Mouse (Mus musculus): ENCODE data around the gene St8sia1. TPM values are rescaled to one million over a fixed set of nuclear protein-coding genes. Genes with fewer than 3 reads are reported as not detected.

Gene St8sia1
- polyA plus RNA-seq, 1 experiment from 2014 or later: 4.2 TPM

DNA sequence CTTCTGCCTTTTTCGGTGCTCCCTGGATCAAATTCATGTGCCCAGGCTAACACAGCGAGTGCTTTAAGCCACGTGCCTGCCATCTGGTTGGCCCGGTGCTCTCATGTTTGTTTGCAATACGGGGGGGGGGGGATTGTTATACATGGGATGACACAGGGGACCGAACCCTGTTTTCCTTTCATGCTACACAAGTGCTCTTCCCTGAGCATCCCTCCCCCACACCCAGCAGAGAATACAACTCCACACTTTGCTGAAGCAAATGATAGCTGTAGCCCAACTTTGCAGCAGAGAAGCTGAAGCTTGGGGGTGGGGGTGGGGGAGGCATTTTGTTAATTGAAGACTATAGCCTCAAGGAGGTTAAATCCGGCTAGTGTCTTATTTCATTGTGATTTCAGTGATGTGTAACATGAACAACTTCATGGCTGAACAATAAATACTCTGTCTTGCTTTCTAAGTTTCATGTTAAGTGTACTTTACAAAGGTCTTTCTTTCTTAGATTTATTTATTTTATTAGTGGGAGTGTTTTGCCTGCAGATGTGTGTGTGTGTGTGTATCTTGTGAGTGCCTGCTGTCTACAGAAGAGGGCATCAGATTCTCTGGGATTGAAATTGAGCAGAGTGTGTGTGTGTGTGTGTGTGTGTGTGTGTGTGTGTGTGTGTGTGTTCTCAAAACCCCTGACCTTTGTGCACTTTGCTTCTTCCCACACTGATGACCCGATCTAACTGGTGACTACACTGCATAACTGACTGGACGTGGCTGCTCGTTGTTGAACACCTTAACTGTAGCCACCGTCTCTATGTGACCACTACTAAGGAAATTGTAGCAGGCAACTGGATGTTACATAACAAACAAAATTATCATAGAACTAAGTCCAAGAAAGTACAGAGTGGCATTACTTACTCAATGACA is 161.4 kb downstream of the St8sia1 start:
- WGBS: 24% methylated on average over 11 of the region's 11 CpGs
- no peaks in the 10 kb centered on the region for H3K9me3 ChIP-seq (ENCODE audit: low read length)
- no peak overlapping the region for H3K9ac ChIP-seq (replicated peaks; ENCODE audit: low read length)
- peaks cover 10% of the 10 kb centered on the region for H3K4me1 ChIP-seq (ENCODE audit: insufficient read depth, low read length)
- no peaks in the 10 kb centered on the region for H3K36me3 ChIP-seq (ENCODE audit: insufficient read depth, low read length)
- no peak overlapping the region for H3K4me3 ChIP-seq (ENCODE audit: low read length)
- ATAC-seq (ENCODE audit: low FRiP score, low TSS enrichment): peak; percentile 86
- H3K27ac ChIP-seq (ENCODE audit: low read length): no peak overlapping the region
- H3K27me3 ChIP-seq (ENCODE audit: insufficient read depth, low read length): no peaks in the 10 kb centered on the region
- no peak overlapping the region for H3K4me2 ChIP-seq (replicated peaks; ENCODE audit: low read depth, low read length)

DNA sequence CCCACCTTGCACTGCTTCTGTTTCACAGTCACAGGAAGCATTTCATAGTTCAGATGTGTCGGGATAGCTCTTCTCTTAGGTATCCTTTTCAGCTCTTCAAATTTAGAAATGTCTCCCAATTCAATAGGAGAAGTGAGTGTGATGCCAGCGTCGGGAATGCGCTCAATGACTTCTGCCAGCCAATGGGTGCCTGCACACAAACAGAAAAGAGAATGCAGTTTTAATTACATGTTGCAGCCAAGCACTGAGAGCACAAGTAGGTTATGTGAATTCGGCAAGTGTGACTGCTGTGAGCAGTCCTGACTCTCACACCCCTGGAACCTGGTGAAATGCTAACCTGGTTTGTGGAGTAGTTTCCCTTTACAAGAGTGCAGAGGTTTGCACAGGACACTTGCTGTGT is 162.6 kb downstream of the St8sia1 start:
- Histone ChIP-seq H3K4me1 (ENCODE audit: insufficient read depth, low read length) (peaks cover 10% of the 10 kb centered on the region), H3K4me2 (replicated peaks; ENCODE audit: low read depth, low read length) (no peak overlapping the region), H3K9me3 (ENCODE audit: low read length) (no peaks in the 10 kb centered on the region), H3K27ac (ENCODE audit: low read length) (no peak overlapping the region), H3K36me3 (ENCODE audit: insufficient read depth, low read length) (no peaks in the 10 kb centered on the region), H3K27me3 (ENCODE audit: insufficient read depth, low read length) (no peaks in the 10 kb centered on the region), H3K4me3 (ENCODE audit: low read length) (no peak overlapping the region), H3K9ac (replicated peaks; ENCODE audit: low read length) (no peak overlapping the region)
- 71% methylated on average over 5 of the region's 5 CpGs for WGBS
- no peak for ATAC-seq (ENCODE audit: low FRiP score, low TSS enrichment)

DNA sequence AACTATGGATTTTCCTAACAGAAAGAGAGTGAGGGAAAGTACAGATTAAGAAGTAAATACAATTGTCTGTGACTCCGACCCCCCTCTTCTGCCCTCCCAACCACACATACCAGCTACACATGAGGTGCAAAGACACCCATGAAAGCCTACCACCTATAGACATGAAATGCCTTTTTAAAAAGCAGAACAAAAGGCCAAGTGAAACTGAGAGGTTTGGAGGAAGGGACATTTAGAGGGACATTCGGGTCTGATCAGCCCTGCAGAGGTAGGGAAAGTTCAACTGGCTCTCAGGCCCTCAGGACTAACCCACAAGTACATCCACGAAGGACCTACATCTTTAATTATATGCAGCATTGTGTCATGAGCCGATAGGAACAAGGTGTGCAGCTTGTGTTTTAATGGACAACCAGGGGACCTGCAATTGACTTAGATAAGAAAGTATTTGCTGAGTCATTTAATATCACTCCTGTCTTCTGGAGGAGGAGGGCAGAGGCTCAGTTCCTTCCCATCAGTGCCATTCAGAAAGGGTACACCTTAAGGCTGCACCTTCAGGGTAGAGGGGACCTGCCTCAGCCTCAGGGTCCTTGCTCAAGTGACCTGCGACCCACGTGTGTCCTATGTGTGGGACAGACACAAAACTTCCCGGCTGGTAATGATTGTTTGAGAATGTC is 164.4 kb downstream of the St8sia1 start:
- H3K9ac ChIP-seq (replicated peaks; ENCODE audit: low read length): no peak overlapping the region
- peaks cover 10% of the 10 kb centered on the region for H3K4me1 ChIP-seq (ENCODE audit: insufficient read depth, low read length)
- H3K9me3 ChIP-seq (ENCODE audit: low read length): no peaks in the 10 kb centered on the region
- no peak for ATAC-seq (ENCODE audit: low FRiP score, low TSS enrichment)
- WGBS: 74% methylated on average over 7 of the region's 7 CpGs
- H3K27me3 ChIP-seq (ENCODE audit: insufficient read depth, low read length): no peaks in the 10 kb centered on the region
- no peak overlapping the region for H3K4me2 ChIP-seq (replicated peaks; ENCODE audit: low read depth, low read length)
- H3K36me3 ChIP-seq (ENCODE audit: insufficient read depth, low read length): no peaks in the 10 kb centered on the region
- H3K27ac ChIP-seq (ENCODE audit: low read length): no peak overlapping the region
- H3K4me3 ChIP-seq (ENCODE audit: low read length): no peak overlapping the region

DNA sequence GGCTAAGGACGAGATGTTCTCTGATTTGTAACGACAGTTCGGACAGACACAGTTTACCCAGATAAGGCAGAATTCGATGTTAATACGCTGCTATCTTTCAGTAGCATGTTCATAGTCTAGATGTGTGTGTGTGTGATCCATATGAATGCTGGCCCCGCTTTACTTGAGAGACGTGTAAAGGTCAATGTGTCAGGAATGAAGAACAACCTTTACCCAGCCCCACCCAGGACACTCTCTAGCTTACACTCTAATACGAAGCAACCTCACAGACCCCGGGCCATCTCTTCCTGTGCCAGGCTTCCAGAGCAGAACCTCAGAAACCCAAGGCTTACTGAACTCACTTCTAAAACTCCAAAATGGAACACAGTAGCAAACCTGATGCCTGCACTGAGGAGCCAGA is 165.4 kb downstream of the St8sia1 start:
- H3K4me1 ChIP-seq (ENCODE audit: insufficient read depth, low read length): peaks cover 10% of the 10 kb centered on the region
- no peaks in the 10 kb centered on the region for H3K27me3 ChIP-seq (ENCODE audit: insufficient read depth, low read length)
- H3K4me2 ChIP-seq (replicated peaks; ENCODE audit: low read depth, low read length): no peak overlapping the region
- no peaks in the 10 kb centered on the region for H3K9me3 ChIP-seq (ENCODE audit: low read length)
- no peak overlapping the region for H3K27ac ChIP-seq (ENCODE audit: low read length)
- no peak for ATAC-seq (ENCODE audit: low FRiP score, low TSS enrichment)
- no peak overlapping the region for H3K9ac ChIP-seq (replicated peaks; ENCODE audit: low read length)
- no peaks in the 10 kb centered on the region for H3K36me3 ChIP-seq (ENCODE audit: insufficient read depth, low read length)
- no peak overlapping the region for H3K4me3 ChIP-seq (ENCODE audit: low read length)
- WGBS: 86% methylated on average over 9 of the region's 9 CpGs

DNA sequence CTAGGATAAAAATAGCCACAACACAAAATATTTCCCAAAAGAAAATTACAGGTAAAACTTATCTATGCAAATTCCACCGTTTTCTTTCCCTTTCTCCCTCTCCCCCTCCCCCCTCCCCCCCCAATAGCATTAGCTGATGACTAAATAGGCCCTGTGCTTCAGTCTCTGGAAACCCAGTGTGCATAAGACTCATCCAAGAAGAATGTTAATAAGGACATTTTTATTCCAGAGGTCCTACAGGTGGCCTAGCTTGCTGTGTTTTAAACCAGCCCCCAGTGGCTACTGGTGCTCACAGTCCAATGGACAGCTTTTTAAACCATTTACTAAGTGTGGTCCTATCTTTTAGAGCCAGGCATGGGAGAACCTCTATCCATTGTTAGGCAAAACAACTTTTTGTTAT is 166.3 kb downstream of the St8sia1 start:
- WGBS: 69% methylated on average over 1 of the region's 1 CpGs
- no peak overlapping the region for H3K4me3 ChIP-seq (ENCODE audit: low read length)
- H3K4me2 ChIP-seq (replicated peaks; ENCODE audit: low read depth, low read length): no peak overlapping the region
- no peak for ATAC-seq (ENCODE audit: low FRiP score, low TSS enrichment)
- H3K27me3 ChIP-seq (ENCODE audit: insufficient read depth, low read length): no peaks in the 10 kb centered on the region
- H3K9me3 ChIP-seq (ENCODE audit: low read length): no peaks in the 10 kb centered on the region
- peaks cover 10% of the 10 kb centered on the region for H3K4me1 ChIP-seq (ENCODE audit: insufficient read depth, low read length)
- no peak overlapping the region for H3K9ac ChIP-seq (replicated peaks; ENCODE audit: low read length)
- H3K36me3 ChIP-seq (ENCODE audit: insufficient read depth, low read length): no peaks in the 10 kb centered on the region
- H3K27ac ChIP-seq (ENCODE audit: low read length): no peak overlapping the region

DNA sequence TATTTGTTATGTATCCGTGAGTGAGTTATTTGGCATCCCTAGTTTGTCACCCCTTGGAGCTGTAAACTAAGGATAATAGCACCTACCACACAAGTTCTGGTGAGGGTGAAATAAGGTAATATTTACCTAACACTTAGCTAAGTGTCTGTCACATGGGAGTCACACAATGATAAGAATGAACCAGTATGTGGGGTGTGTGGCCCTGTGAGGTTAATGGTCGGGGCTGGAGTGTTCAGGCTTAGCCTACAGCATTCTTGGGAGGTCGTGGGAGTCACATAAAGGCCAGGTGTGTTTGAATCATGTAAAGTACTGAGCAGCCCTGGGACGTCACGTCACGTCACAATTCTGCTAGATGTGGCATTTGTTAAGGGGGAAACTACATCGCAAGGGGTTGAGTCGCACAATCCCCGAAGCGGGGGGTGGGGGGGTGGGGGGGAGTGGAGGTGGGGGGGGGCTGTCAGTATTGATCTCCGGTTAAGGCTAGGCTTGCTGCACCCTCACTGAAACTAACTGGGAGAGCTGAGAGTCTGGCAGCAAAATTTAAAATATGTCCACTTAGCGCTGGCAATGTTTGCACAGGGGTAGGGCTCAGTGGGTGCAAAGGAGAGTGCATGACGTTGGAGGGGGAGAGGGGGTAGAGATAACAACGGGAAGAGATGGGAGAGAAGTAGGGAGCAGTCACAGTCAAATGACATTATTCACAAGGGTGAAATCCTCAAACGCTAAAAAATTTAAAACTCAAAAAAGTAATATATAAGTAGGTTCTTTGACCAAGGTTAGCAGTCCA is 168.4 kb downstream of the St8sia1 start:
- H3K4me3 ChIP-seq (ENCODE audit: low read length): no peak overlapping the region
- no peak overlapping the region for H3K27ac ChIP-seq (ENCODE audit: low read length)
- H3K9ac ChIP-seq (replicated peaks; ENCODE audit: low read length): no peak overlapping the region
- no peaks in the 10 kb centered on the region for H3K36me3 ChIP-seq (ENCODE audit: insufficient read depth, low read length)
- no peak for ATAC-seq (ENCODE audit: low FRiP score, low TSS enrichment)
- H3K9me3 ChIP-seq (ENCODE audit: low read length): no peaks in the 10 kb centered on the region
- no peaks in the 10 kb centered on the region for H3K27me3 ChIP-seq (ENCODE audit: insufficient read depth, low read length)
- no peaks in the 10 kb centered on the region for H3K4me1 ChIP-seq (ENCODE audit: insufficient read depth, low read length)
- H3K4me2 ChIP-seq (replicated peaks; ENCODE audit: low read depth, low read length): no peak overlapping the region
- 74% methylated on average over 15 of the region's 15 CpGs for WGBS

DNA sequence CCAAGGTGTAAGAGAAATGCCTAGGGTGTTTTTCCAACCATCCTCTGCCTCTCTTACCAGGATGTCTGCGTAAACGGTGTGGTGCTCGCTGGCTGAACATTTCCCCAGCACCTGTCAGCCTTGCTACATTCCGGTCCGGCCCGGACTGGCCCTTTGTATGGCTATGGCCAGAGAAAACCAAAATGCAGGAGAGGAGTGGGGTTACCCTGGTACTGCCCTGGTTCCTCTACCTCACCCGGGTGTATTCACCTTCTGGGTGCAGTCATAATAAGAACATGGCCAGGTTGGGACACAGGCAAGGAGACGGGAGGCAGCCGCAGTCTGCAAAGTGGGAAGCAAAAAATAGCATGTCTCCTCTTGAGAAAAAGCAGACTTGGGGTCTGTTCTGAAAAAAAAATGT is 169.2 kb downstream of the St8sia1 start:
- no peak overlapping the region for H3K4me2 ChIP-seq (replicated peaks; ENCODE audit: low read depth, low read length)
- H3K27me3 ChIP-seq (ENCODE audit: insufficient read depth, low read length): no peaks in the 10 kb centered on the region
- H3K27ac ChIP-seq (ENCODE audit: low read length): no peak overlapping the region
- no peaks in the 10 kb centered on the region for H3K9me3 ChIP-seq (ENCODE audit: low read length)
- no peak overlapping the region for H3K4me3 ChIP-seq (ENCODE audit: low read length)
- ATAC-seq (ENCODE audit: low FRiP score, low TSS enrichment): no peak
- H3K9ac ChIP-seq (replicated peaks; ENCODE audit: low read length): no peak overlapping the region
- H3K36me3 ChIP-seq (ENCODE audit: insufficient read depth, low read length): no peaks in the 10 kb centered on the region
- 91% methylated on average over 9 of the region's 9 CpGs for WGBS
- no peaks in the 10 kb centered on the region for H3K4me1 ChIP-seq (ENCODE audit: insufficient read depth, low read length)

DNA sequence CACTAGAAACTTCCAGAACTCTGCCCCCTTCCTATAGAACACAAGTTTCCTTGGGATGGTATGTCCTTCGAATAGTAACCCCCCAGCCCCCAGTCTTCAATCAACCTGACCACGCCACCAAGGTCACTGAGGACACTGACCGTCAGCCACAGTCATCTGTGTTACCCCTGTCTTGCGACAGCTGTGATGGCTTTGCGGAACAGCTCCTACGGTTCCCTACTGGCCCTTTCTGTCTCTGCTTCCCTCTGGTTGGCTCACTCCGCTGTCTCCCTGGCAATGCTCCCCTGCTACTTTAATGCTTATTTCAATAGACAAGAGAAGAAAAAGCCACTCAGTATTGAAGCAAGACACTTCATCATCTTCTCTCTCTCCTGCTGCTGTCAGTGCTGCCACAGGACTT is 170.8 kb downstream of the St8sia1 start:
- Histone ChIP-seq H3K4me3 (ENCODE audit: low read length) (no peak overlapping the region), H3K36me3 (ENCODE audit: insufficient read depth, low read length) (no peaks in the 10 kb centered on the region), H3K9ac (replicated peaks; ENCODE audit: low read length) (no peak overlapping the region), H3K27me3 (ENCODE audit: insufficient read depth, low read length) (no peaks in the 10 kb centered on the region), H3K27ac (ENCODE audit: low read length) (no peak overlapping the region), H3K4me1 (ENCODE audit: insufficient read depth, low read length) (0 out of 2 replicates have a peak, but pooled peaks cover 4% of the 10 kb centered on the region), H3K4me2 (replicated peaks; ENCODE audit: low read depth, low read length) (no peak overlapping the region), H3K9me3 (ENCODE audit: low read length) (no peaks in the 10 kb centered on the region)
- ATAC-seq (ENCODE audit: low FRiP score, low TSS enrichment): no peak; the same call in 1 of the 2 replicates
- 35% methylated on average over 7 of the region's 7 CpGs for WGBS

DNA sequence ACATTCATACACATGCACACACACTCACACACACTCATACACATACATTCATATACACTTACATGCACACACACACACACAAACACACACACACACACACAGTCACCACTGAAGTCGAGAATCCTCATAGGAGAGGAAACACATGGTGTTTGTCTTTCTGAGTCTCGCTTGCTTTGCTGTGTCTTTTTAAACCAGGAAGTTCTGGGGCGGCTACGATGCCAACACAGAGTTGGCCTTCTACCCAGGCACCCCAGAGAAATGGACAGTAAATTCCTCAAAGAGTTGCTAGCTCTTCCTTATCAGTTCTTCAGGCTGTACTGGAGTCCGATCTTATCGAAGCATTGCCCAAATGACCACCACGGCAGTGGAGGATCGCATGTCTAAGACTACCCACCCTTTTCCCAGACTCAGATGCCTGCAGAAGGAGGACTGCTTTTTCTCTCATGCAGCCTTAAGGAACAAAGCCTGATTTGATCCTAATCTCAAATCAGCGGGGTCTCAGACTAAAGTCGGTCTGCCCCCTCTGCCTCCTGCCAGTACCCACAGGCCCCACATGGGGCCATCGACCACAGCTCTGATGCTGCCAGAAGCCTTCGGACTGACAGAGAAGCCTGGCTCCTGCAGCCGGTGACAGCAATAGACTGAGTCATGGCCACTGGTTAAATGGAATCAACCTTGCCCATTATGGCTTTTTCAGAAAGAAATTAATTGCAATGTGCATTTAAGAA is 171.8 kb downstream of the St8sia1 start:
- Histone ChIP-seq H3K4me3 (ENCODE audit: low read length) (no peak overlapping the region), H3K9ac (replicated peaks; ENCODE audit: low read length) (no peak overlapping the region), H3K27ac (ENCODE audit: low read length) (no peak overlapping the region), H3K9me3 (ENCODE audit: low read length) (no peaks in the 10 kb centered on the region), H3K36me3 (ENCODE audit: insufficient read depth, low read length) (no peaks in the 10 kb centered on the region), H3K4me2 (replicated peaks; ENCODE audit: low read depth, low read length) (no peak overlapping the region), H3K4me1 (ENCODE audit: insufficient read depth, low read length) (0 out of 2 replicates have a peak, but pooled peaks cover 4% of the 10 kb centered on the region), H3K27me3 (ENCODE audit: insufficient read depth, low read length) (no peaks in the 10 kb centered on the region)
- no peak for ATAC-seq (ENCODE audit: low FRiP score, low TSS enrichment)
- 56% methylated on average over 13 of the region's 13 CpGs for WGBS

All from kidney, embryonic 16.5 days (tissue).